In genomic region chr11:101225331-101226064, GRCm38 (mm10) we compare ENCODE assay signal across 8 mouse cellular contexts. TPM values are rescaled to one million over a fixed set of nuclear protein-coding genes. Genes with fewer than 3 reads are reported as not detected.
DNase-seq lines count a peak whose midpoint lies in the region; ATAC-seq and TF ChIP-seq lines count a peak whose summit lies in the region.

No protein-coding gene starts in this region.

- peaks cover 16% of the 10 kb centered on the region for H3K4me1 ChIP-seq in heart, adult 2 months (ENCODE audit: control insufficient read depth, insufficient read depth, low read length)
- no peaks in the 10 kb centered on the region; the same call in 1 of the 2 replicates for H3K4me1 ChIP-seq in bone marrow, adult 2 months (ENCODE audit: control insufficient read depth, insufficient read depth, low read length)
- peaks cover 12% of the 10 kb centered on the region for H3K4me1 ChIP-seq in hindbrain, embryonic 13.5 days (replicated peaks)
- peaks cover 7% of the 10 kb centered on the region for H3K4me1 ChIP-seq in midbrain, embryonic 11.5 days (ENCODE audit: control insufficient read depth, insufficient read depth, low read length)

- DNase-seq in heart, adult 2 months, result no peak
- DNase-seq in heart, postnatal 4 days, result no peak
- no peak for DNase-seq in midbrain, embryonic 11.5 days (ENCODE audit: low spot score, missing footprints)
- no peak for DNase-seq in left cerebral cortex, adult 8-10 months (ENCODE audit: low spot score in 2 of 2)
- DNase-seq in ovary, postnatal 36 days (ENCODE audit: low spot score), result no peak
- no peak for DNase-seq in cerebellum, adult 11-12 months

- intact Hi-C loops in heart, adult 2 months (cut with DNase I), result no loop called here

- ATAC-seq in hindbrain, embryonic 13.5 days (ENCODE audit: low FRiP score), result no peak
- ATAC-seq in midbrain, embryonic 11.5 days (ENCODE audit: low FRiP score), result no peak

- peak overlapping the region; percentile 96 for H3K27ac ChIP-seq in heart, adult 2 months
- H3K27ac ChIP-seq in bone marrow, adult 2 months (ENCODE audit: control insufficient read depth, insufficient read depth, low read depth, low read length, poor library complexity), result peak overlapping the region; percentile 64
- peak overlapping the region; percentile 52; the same call in 1 of the 2 replicates for H3K27ac ChIP-seq in hindbrain, embryonic 13.5 days
- H3K27ac ChIP-seq in midbrain, embryonic 11.5 days (ENCODE audit: low read depth, low read length), result no peak overlapping the region

- H3K36me3 ChIP-seq in heart, adult 2 months (ENCODE audit: control insufficient read depth, insufficient read depth, low read length), result peaks cover 25% of the 10 kb centered on the region
- no peaks in the 10 kb centered on the region for H3K36me3 ChIP-seq in hindbrain, embryonic 13.5 days
- H3K36me3 ChIP-seq in midbrain, embryonic 11.5 days (ENCODE audit: control insufficient read depth, insufficient read depth, low read length), result no peaks in the 10 kb centered on the region

- TF ChIP-seq CTCF in heart, adult 2 months (IDR thresholded peaks at IDR 0.05), result no peak
- no peak for TF ChIP-seq CTCF in bone marrow, adult 2 months (IDR thresholded peaks at IDR 0.05; ENCODE audit: control insufficient read depth, insufficient read depth, low read length)

- peak overlapping the region; percentile 78 for H3K9ac ChIP-seq in heart, adult 2 months (ENCODE audit: low read depth, low read length)
- H3K9ac ChIP-seq in hindbrain, embryonic 13.5 days, result peak overlapping the region; percentile 86
- H3K9ac ChIP-seq in midbrain, embryonic 11.5 days (ENCODE audit: low read length), result peak overlapping the region; percentile 74

- TF ChIP-seq POLR2A in heart, adult 2 months (IDR thresholded peaks at IDR 0.05; ENCODE audit: insufficient read depth, low read depth, low read length), result no peak
- no peak for TF ChIP-seq POLR2A in bone marrow, adult 2 months (IDR thresholded peaks at IDR 0.05; ENCODE audit: borderline replicate concordance, control insufficient read depth, low read depth, low read length)

- H3K4me2 ChIP-seq in hindbrain, embryonic 13.5 days, result peak overlapping the region; percentile 95
- H3K4me2 ChIP-seq in midbrain, embryonic 11.5 days, result peak overlapping the region; percentile 97

- H3K27me3 ChIP-seq in heart, adult 2 months (ENCODE audit: control insufficient read depth, insufficient read depth, low read length), result no peaks in the 10 kb centered on the region
- H3K27me3 ChIP-seq in hindbrain, embryonic 13.5 days, result peaks cover 5% of the 10 kb centered on the region
- H3K27me3 ChIP-seq in midbrain, embryonic 11.5 days (ENCODE audit: control insufficient read depth, insufficient read depth, low read length), result no peaks in the 10 kb centered on the region

- 12% methylated on average over 25 of the region's 25 CpGs for WGBS in heart, adult 2 months
- 19% methylated on average over 25 of the region's 25 CpGs for WGBS in bone marrow, adult 2 months
- WGBS in hindbrain, embryonic 13.5 days, result 20% methylated on average over 25 of the region's 25 CpGs
- WGBS in midbrain, embryonic 11.5 days, result 19% methylated on average over 25 of the region's 25 CpGs

- TF ChIP-seq EP300 in heart, adult 2 months (IDR thresholded peaks at IDR 0.05; ENCODE audit: insufficient read depth, low read depth, low read length), result no peak

- peak overlapping the region; percentile 85 for H3K4me3 ChIP-seq in heart, adult 2 months
- peak overlapping the region; percentile 84 for H3K4me3 ChIP-seq in bone marrow, adult 2 months (replicated peaks; ENCODE audit: control insufficient read depth, low read depth, low read length)
- peak overlapping the region; percentile 83 for H3K4me3 ChIP-seq in hindbrain, embryonic 13.5 days
- H3K4me3 ChIP-seq in midbrain, embryonic 11.5 days (ENCODE audit: low read depth, low read length), result peak overlapping the region; percentile 84

- H3K9me3 ChIP-seq in hindbrain, embryonic 13.5 days, result no peaks in the 10 kb centered on the region
- no peaks in the 10 kb centered on the region for H3K9me3 ChIP-seq in midbrain, embryonic 11.5 days (ENCODE audit: control insufficient read depth, low read length)

- H3K79me2 ChIP-seq in heart, adult 2 months (replicated peaks; ENCODE audit: control insufficient read depth, insufficient read depth, low read length), result peaks cover 5% of the 10 kb centered on the region

RNA-seq across cellular contexts. Expression of gene Ezh1, which starts 0.8 kb away (rescaled TPM):
- total RNA-seq in heart, adult 2 months (2021), result 10 to 100 TPM; 29.8 to 31.4 TPM
- polyA plus RNA-seq in heart, adult 2 months (2012; rRNA removed), result 26.1 and 34.1 TPM in 2 replicates
- total RNA-seq in heart, postnatal 4 days (2021), result 10 to 100 TPM; 14.7 to 15.0 TPM
- 21.2 and 35.8 TPM in 2 replicates for polyA plus RNA-seq in bone marrow, adult 2 months (2011; ENCODE audit: insufficient read depth, insufficient read length, low replicate concordance, missing spikeins)
- polyA plus RNA-seq in hindbrain, embryonic 13.5 days (2015; fragmentation: Nextera tagmentation; extraction: Ambion mirVana), result 20.4 and 20.7 TPM in 2 replicates
- 10.4 and 10.6 TPM in 2 replicates for polyA plus RNA-seq in midbrain, embryonic 11.5 days (2014; fragmentation: Nextera tagmentation; extraction: Ambion mirVana)
- total RNA-seq in left cerebral cortex, adult 8-10 months (2022), result 10 to 100 TPM; 62.4 to 63.9 (median 63.7) TPM

RNA-seq across cellular contexts. Expression of gene Ramp2, which starts 20.3 kb away (rescaled TPM):
- total RNA-seq in heart, adult 2 months (2021), result 10 to 100 TPM; 89.1 to 90.3 TPM
- polyA plus RNA-seq in heart, adult 2 months (2012; rRNA removed), result 130 and 172 TPM in 2 replicates
- 100 to 1,000 TPM; 122 to 134 TPM for total RNA-seq in heart, postnatal 4 days (2021)
- 4.6 and 4.8 TPM in 2 replicates for polyA plus RNA-seq in bone marrow, adult 2 months (2011; ENCODE audit: insufficient read depth, insufficient read length, low replicate concordance, missing spikeins)
- polyA plus RNA-seq in hindbrain, embryonic 13.5 days (2015; fragmentation: Nextera tagmentation; extraction: Ambion mirVana), result 84.8 and 94.9 TPM in 2 replicates
- polyA plus RNA-seq in midbrain, embryonic 11.5 days (2014; fragmentation: Nextera tagmentation; extraction: Ambion mirVana), result 65.6 and 73.4 TPM in 2 replicates
- 10 to 100 TPM; 32.9 to 51.1 (median 37.6) TPM for total RNA-seq in left cerebral cortex, adult 8-10 months (2022)

RNA-seq across cellular contexts. Expression of gene Vps25, which starts 28.0 kb away (rescaled TPM):
- 10 to 100 TPM; 82.5 to 90.1 TPM for total RNA-seq in heart, adult 2 months (2021)
- 83.2 and 96.8 TPM in 2 replicates for polyA plus RNA-seq in heart, adult 2 months (2012; rRNA removed)
- 10 to 100 TPM; 87.6 to 88.7 TPM for total RNA-seq in heart, postnatal 4 days (2021)
- 71.9 and 86.6 TPM in 2 replicates for polyA plus RNA-seq in bone marrow, adult 2 months (2011; ENCODE audit: insufficient read depth, insufficient read length, low replicate concordance, missing spikeins)
- 110 and 115 TPM in 2 replicates for polyA plus RNA-seq in hindbrain, embryonic 13.5 days (2015; fragmentation: Nextera tagmentation; extraction: Ambion mirVana)
- polyA plus RNA-seq in midbrain, embryonic 11.5 days (2014; fragmentation: Nextera tagmentation; extraction: Ambion mirVana), result 122 and 130 TPM in 2 replicates
- 10 to 100 TPM; 56.7 to 70.0 (median 65.8) TPM for total RNA-seq in left cerebral cortex, adult 8-10 months (2022)

RNA-seq across cellular contexts. Expression of gene Wnk4, which starts 34.9 kb away (rescaled TPM):
- total RNA-seq in heart, adult 2 months (2021), result 10 to 100 TPM in 1 of 2 experiments, 1 to 10 TPM in 1; 9.2 to 12.6 TPM
- 12.1 and 13.9 TPM in 2 replicates for polyA plus RNA-seq in heart, adult 2 months (2012; rRNA removed)
- 1 to 10 TPM; 4.5 to 7.2 TPM for total RNA-seq in heart, postnatal 4 days (2021)
- polyA plus RNA-seq in bone marrow, adult 2 months (2011; ENCODE audit: insufficient read depth, insufficient read length, low replicate concordance, missing spikeins), result 5.5 and 19.8 TPM in 2 replicates
- polyA plus RNA-seq in hindbrain, embryonic 13.5 days (2015; fragmentation: Nextera tagmentation; extraction: Ambion mirVana), result 7.0 and 7.7 TPM in 2 replicates
- 4.8 and 5.2 TPM in 2 replicates for polyA plus RNA-seq in midbrain, embryonic 11.5 days (2014; fragmentation: Nextera tagmentation; extraction: Ambion mirVana)
- 10 to 100 TPM; 11.1 to 12.2 (median 11.6) TPM for total RNA-seq in left cerebral cortex, adult 8-10 months (2022)

RNA-seq across cellular contexts. Expression of gene Ccr10, which starts 50.3 kb away (rescaled TPM):
- total RNA-seq in heart, adult 2 months (2021), result not detected
- 0.14 TPM in 1 of 2 replicates, not detected in the other for polyA plus RNA-seq in heart, adult 2 months (2012; rRNA removed)
- not detected for total RNA-seq in heart, postnatal 4 days (2021)
- not detected in 2 replicates for polyA plus RNA-seq in bone marrow, adult 2 months (2011; ENCODE audit: insufficient read depth, insufficient read length, low replicate concordance, missing spikeins)
- 0.13 and 0.18 TPM in 2 replicates for polyA plus RNA-seq in hindbrain, embryonic 13.5 days (2015; fragmentation: Nextera tagmentation; extraction: Ambion mirVana)
- not detected in 2 replicates for polyA plus RNA-seq in midbrain, embryonic 11.5 days (2014; fragmentation: Nextera tagmentation; extraction: Ambion mirVana)
- total RNA-seq in left cerebral cortex, adult 8-10 months (2022), result under 1 TPM in 2 of 4 experiments, not detected in 2; 0.18 to 0.34 TPM

Comparison
In these comparisons a context has a peak if more than half of its experiments do, and no peak if none do; other contexts are left out.
1. RNA of gene Ramp2, which starts 20.3 kb away (polyA plus RNA-seq): 130 to 172 TPM in heart, adult 2 months, 84.8 to 94.9 TPM in hindbrain, embryonic 13.5 days and 65.6 to 73.4 TPM in midbrain, embryonic 11.5 days; 4.6 to 4.8 TPM in bone marrow, adult 2 months; every median in the first group is over 10 times any median in the second.
2. Peak in every context shown above with its lines, with median percentiles within 50 percentile points of each other: H3K4me3 ChIP-seq and H3K9ac ChIP-seq.